Mouse (Mus musculus): ENCODE measurements around the gene Yju2. TPM values are rescaled to one million over a fixed set of nuclear protein-coding genes. Genes with fewer than 3 reads are reported as not detected.

The Yju2 gene
- polyA plus RNA-seq, 1 experiment from 2014 or later, result 21.5 TPM

- Histone ChIP-seq H3K9ac (ENCODE audit: low read depth, low read length) (0 out of 2 replicates have a peak overlapping the region, but pooled peaks have one; percentile 4), H3K27ac (ENCODE audit: low read length) (no peak overlapping the region), H3K9me3 (ENCODE audit: control insufficient read depth, low read length) (no peaks in the 10 kb centered on the region), H3K36me3 (ENCODE audit: control insufficient read depth, insufficient read depth, low read length) (peaks cover 5% of the 10 kb centered on the region), H3K27me3 (replicated peaks; ENCODE audit: control insufficient read depth, insufficient read depth, low read length) (peaks cover 2% of the 10 kb centered on the region; the same call in 1 of the 2 replicates), H3K4me1 (ENCODE audit: control insufficient read depth, insufficient read depth, low read length) (peaks cover 8% of the 10 kb centered on the region), H3K4me3 (ENCODE audit: low read length) (no peak overlapping the region), H3K4me2 (ENCODE audit: low read depth, low read length) (no peak overlapping the region)
- 75% methylated on average over 15 of the region's 15 CpGs for WGBS
- peak; percentile 73 for ATAC-seq
Measured at GRCm38 (mm10) chr17:55996007-55996406, 37.1 kb downstream of the Yju2 start.

- WGBS, result 16% methylated on average over 30 of the region's 30 CpGs
- ATAC-seq, result no peak
- Histone ChIP-seq H3K36me3 (ENCODE audit: control insufficient read depth, insufficient read depth, low read length) (peaks cover 8% of the 10 kb centered on the region), H3K4me2 (ENCODE audit: low read depth, low read length) (no peak overlapping the region), H3K4me1 (ENCODE audit: control insufficient read depth, insufficient read depth, low read length) (peaks cover 11% of the 10 kb centered on the region), H3K4me3 (ENCODE audit: low read length) (no peak overlapping the region), H3K27me3 (replicated peaks; ENCODE audit: control insufficient read depth, insufficient read depth, low read length) (peaks cover 2% of the 10 kb centered on the region; the same call in 1 of the 2 replicates), H3K9ac (ENCODE audit: low read depth, low read length) (no peak overlapping the region), H3K9me3 (ENCODE audit: control insufficient read depth, low read length) (no peaks in the 10 kb centered on the region), H3K27ac (ENCODE audit: low read length) (no peak overlapping the region)
Measured at GRCm38 (mm10) chr17:55999794-56000499, 41.0 kb downstream of the Yju2 start.

- H3K36me3 ChIP-seq (ENCODE audit: control insufficient read depth, insufficient read depth, low read length), result peaks cover 3% of the 10 kb centered on the region; the same call in 1 of the 2 replicates
- no peak overlapping the region for H3K4me3 ChIP-seq (ENCODE audit: low read length)
- H3K4me2 ChIP-seq (ENCODE audit: low read depth, low read length), result no peak overlapping the region
- no peak overlapping the region for H3K9ac ChIP-seq (ENCODE audit: low read depth, low read length)
- WGBS, result 85% methylated on average over 3 of the region's 3 CpGs
- H3K9me3 ChIP-seq (ENCODE audit: control insufficient read depth, low read length), result no peaks in the 10 kb centered on the region
- no peak overlapping the region for H3K27ac ChIP-seq (ENCODE audit: low read length)
- H3K4me1 ChIP-seq (ENCODE audit: control insufficient read depth, insufficient read depth, low read length), result peaks cover 7% of the 10 kb centered on the region; the same call in 1 of the 2 replicates
- H3K27me3 ChIP-seq (replicated peaks; ENCODE audit: control insufficient read depth, insufficient read depth, low read length), result peaks cover 2% of the 10 kb centered on the region; the same call in 1 of the 2 replicates
- ATAC-seq, result no peak
Measured at GRCm38 (mm10) chr17:56003000-56003399, 44.1 kb downstream of the Yju2 start.

GRCm38 (mm10) chr17:56005415-56006061 is 46.6 kb downstream of the Yju2 start, which contains the start of the genes Stap2 and Mpnd:
Gene Stap2, minus strand, starts transcription at chr17:56005584.
Gene Mpnd, plus strand, starts transcription at chr17:56005711.
- Histone ChIP-seq H3K4me3 (ENCODE audit: low read length) (peak within 1 kb of the TSS; percentile 52), H3K9ac (ENCODE audit: low read depth, low read length) (peak within 1 kb of the TSS; percentile 73), H3K36me3 (ENCODE audit: control insufficient read depth, insufficient read depth, low read length) (peaks cover 3% of the 10 kb centered on the region; the same call in 1 of the 2 replicates), H3K9me3 (ENCODE audit: control insufficient read depth, low read length) (no peaks in the 10 kb centered on the region), H3K4me1 (ENCODE audit: control insufficient read depth, insufficient read depth, low read length) (peaks cover 15% of the 10 kb centered on the region), H3K4me2 (ENCODE audit: low read depth, low read length) (peak within 1 kb of the TSS; percentile 56), H3K27me3 (replicated peaks; ENCODE audit: control insufficient read depth, insufficient read depth, low read length) (0 out of 2 replicates have a peak, but pooled peaks cover 2% of the 10 kb centered on the region), H3K27ac (ENCODE audit: low read length) (peak within 1 kb of the TSS; percentile 92)
- ATAC-seq, result peak; percentile 10; the same call in 1 of the 2 replicates
- WGBS, result 30% methylated on average over 13 of the region's 13 CpGs

GRCm38 (mm10) chr17:56006956-56007355 is 48.1 kb downstream of the Yju2 start:
- H3K9ac ChIP-seq (ENCODE audit: low read depth, low read length), result 0 out of 2 replicates have a peak overlapping the region, but pooled peaks have one; percentile 39
- no peak for ATAC-seq
- peak overlapping the region; percentile 88; the same call in 1 of the 2 replicates for H3K4me2 ChIP-seq (ENCODE audit: low read depth, low read length)
- H3K4me1 ChIP-seq (ENCODE audit: control insufficient read depth, insufficient read depth, low read length), result peaks cover 20% of the 10 kb centered on the region
- H3K36me3 ChIP-seq (ENCODE audit: control insufficient read depth, insufficient read depth, low read length), result peaks cover 7% of the 10 kb centered on the region
- 44% methylated on average over 10 of the region's 10 CpGs for WGBS
- peak overlapping the region; percentile 11; the same call in 1 of the 2 replicates for H3K4me3 ChIP-seq (ENCODE audit: low read length)
- H3K9me3 ChIP-seq (ENCODE audit: control insufficient read depth, low read length), result no peaks in the 10 kb centered on the region
- H3K27ac ChIP-seq (ENCODE audit: low read length), result peak overlapping the region; percentile 92
- no peaks in the 10 kb centered on the region for H3K27me3 ChIP-seq (replicated peaks; ENCODE audit: control insufficient read depth, insufficient read depth, low read length)

GRCm38 (mm10) chr17:56007444-56008355 is 48.8 kb downstream of the Yju2 start:
- Histone ChIP-seq H3K4me1 (ENCODE audit: control insufficient read depth, insufficient read depth, low read length) (peaks cover 20% of the 10 kb centered on the region), H3K4me3 (ENCODE audit: low read length) (peak overlapping the region; percentile 93), H3K36me3 (ENCODE audit: control insufficient read depth, insufficient read depth, low read length) (peaks cover 12% of the 10 kb centered on the region), H3K27ac (ENCODE audit: low read length) (peak overlapping the region; percentile 92), H3K9ac (ENCODE audit: low read depth, low read length) (peak overlapping the region; percentile 56), H3K27me3 (replicated peaks; ENCODE audit: control insufficient read depth, insufficient read depth, low read length) (no peaks in the 10 kb centered on the region), H3K9me3 (ENCODE audit: control insufficient read depth, low read length) (no peaks in the 10 kb centered on the region), H3K4me2 (ENCODE audit: low read depth, low read length) (peak overlapping the region; percentile 88)
- 20% methylated on average over 13 of the region's 14 CpGs for WGBS
- peak; percentile 51 for ATAC-seq

- peaks cover 16% of the 10 kb centered on the region for H3K36me3 ChIP-seq (ENCODE audit: control insufficient read depth, insufficient read depth, low read length)
- peak; percentile 83 for ATAC-seq
Measured at GRCm38 (mm10) chr17:56008356-56009087, 49.6 kb downstream of the Yju2 start.

GRCm38 (mm10) chr17:56009088-56009961 is 50.4 kb downstream of the Yju2 start:
- Histone ChIP-seq H3K9ac (ENCODE audit: low read depth, low read length) (peak overlapping the region; percentile 86), H3K27me3 (replicated peaks; ENCODE audit: control insufficient read depth, insufficient read depth, low read length) (no peaks in the 10 kb centered on the region), H3K4me3 (ENCODE audit: low read length) (peak overlapping the region; percentile 93), H3K36me3 (ENCODE audit: control insufficient read depth, insufficient read depth, low read length) (peaks cover 17% of the 10 kb centered on the region), H3K9me3 (ENCODE audit: control insufficient read depth, low read length) (no peaks in the 10 kb centered on the region), H3K4me1 (ENCODE audit: control insufficient read depth, insufficient read depth, low read length) (peaks cover 20% of the 10 kb centered on the region), H3K27ac (ENCODE audit: low read length) (peak overlapping the region; percentile 89), H3K4me2 (ENCODE audit: low read depth, low read length) (peak overlapping the region; percentile 88)
- peak; percentile 87 for ATAC-seq
- 1% methylated on average over 60 of the region's 62 CpGs for WGBS

More at GRCm38 (mm10) chr17:56008356-56009087, 49.6 kb downstream of the Yju2 start:
- Histone ChIP-seq H3K4me3 (ENCODE audit: low read length) (peak overlapping the region; percentile 93), H3K27ac (ENCODE audit: low read length) (peak overlapping the region; percentile 92), H3K9me3 (ENCODE audit: control insufficient read depth, low read length) (no peaks in the 10 kb centered on the region), H3K27me3 (replicated peaks; ENCODE audit: control insufficient read depth, insufficient read depth, low read length) (no peaks in the 10 kb centered on the region), H3K4me1 (ENCODE audit: control insufficient read depth, insufficient read depth, low read length) (peaks cover 20% of the 10 kb centered on the region), H3K4me2 (ENCODE audit: low read depth, low read length) (peak overlapping the region; percentile 88), H3K9ac (ENCODE audit: low read depth, low read length) (peak overlapping the region; percentile 86)
- WGBS, result under 1% methylated on average over 21 of the region's 21 CpGs
